In the genomic region with DNA sequence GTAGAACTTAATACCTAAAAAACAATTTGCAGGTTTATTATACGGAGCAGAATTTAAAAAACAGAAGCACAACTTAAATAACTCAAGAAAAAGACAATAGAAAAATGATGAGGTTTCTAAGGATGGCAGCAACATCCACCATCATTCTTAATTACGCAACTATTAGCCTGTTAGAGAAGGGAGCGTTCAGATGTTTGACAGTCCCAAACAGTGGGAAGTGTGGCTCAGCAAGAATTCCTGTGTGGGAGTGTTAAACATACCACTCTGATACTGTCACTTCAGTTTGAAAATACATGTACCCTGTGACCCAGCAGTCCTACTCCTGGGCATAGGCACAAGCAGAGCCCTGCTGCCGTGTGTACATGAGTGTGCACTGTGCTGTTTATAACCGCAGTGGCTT, we compare ENCODE assay signal across 23 mouse cellular contexts.
"Had no signal": no experiment of that assay in that cellular context is flagged by ENCODE, and none has a peak within 500 bp of the region (broad histone marks: within the 10 kb centered on the region; RNA-seq: fewer than 3 reads in every experiment).

No protein-coding gene starts in this region.

- H3K4me3 ChIP-seq: heart, embryonic 10.5 days; heart, embryonic 12.5 days; hindbrain, embryonic 13.5 days; hindbrain, embryonic 15.5 days; kidney, embryonic 15.5 days; left cerebral cortex, adult 2 months; limb, embryonic 10.5 days; limb, embryonic 12.5 days; liver, embryonic 13.5 days; liver, embryonic 15.5 days had no signal

- H3K4me2 ChIP-seq: heart, embryonic 12.5 days; hindbrain, embryonic 13.5 days; hindbrain, embryonic 15.5 days; kidney, embryonic 15.5 days; limb, embryonic 12.5 days; liver, embryonic 11.5 days; liver, embryonic 13.5 days; liver, embryonic 15.5 days had no signal

- DNase-seq: gastrocnemius, postnatal 14 days; gastrocnemius, postnatal 36 days; heart, adult 18-20 months; heart, postnatal 10 days; kidney, adult 11 months; kidney, adult 2 months; kidney, adult 9 months; kidney, postnatal 14 days; kidney, postnatal 36 days; layer of hippocampus, adult 9-11 months; layer of hippocampus, postnatal 36 days; liver; liver, embryonic 13.5 days had no signal

- H3K27me3 ChIP-seq: heart, embryonic 12.5 days; hindbrain, embryonic 13.5 days; hindbrain, embryonic 15.5 days; kidney, embryonic 15.5 days; limb, embryonic 12.5 days; liver, embryonic 13.5 days; liver, embryonic 15.5 days had no signal
